Mouse (Mus musculus): ENCODE measurements around the gene St3gal3.
A peak's percentile ranks its signal among the peaks of the same experiment; 100 is the strongest.

St3gal3 gene

DNA sequence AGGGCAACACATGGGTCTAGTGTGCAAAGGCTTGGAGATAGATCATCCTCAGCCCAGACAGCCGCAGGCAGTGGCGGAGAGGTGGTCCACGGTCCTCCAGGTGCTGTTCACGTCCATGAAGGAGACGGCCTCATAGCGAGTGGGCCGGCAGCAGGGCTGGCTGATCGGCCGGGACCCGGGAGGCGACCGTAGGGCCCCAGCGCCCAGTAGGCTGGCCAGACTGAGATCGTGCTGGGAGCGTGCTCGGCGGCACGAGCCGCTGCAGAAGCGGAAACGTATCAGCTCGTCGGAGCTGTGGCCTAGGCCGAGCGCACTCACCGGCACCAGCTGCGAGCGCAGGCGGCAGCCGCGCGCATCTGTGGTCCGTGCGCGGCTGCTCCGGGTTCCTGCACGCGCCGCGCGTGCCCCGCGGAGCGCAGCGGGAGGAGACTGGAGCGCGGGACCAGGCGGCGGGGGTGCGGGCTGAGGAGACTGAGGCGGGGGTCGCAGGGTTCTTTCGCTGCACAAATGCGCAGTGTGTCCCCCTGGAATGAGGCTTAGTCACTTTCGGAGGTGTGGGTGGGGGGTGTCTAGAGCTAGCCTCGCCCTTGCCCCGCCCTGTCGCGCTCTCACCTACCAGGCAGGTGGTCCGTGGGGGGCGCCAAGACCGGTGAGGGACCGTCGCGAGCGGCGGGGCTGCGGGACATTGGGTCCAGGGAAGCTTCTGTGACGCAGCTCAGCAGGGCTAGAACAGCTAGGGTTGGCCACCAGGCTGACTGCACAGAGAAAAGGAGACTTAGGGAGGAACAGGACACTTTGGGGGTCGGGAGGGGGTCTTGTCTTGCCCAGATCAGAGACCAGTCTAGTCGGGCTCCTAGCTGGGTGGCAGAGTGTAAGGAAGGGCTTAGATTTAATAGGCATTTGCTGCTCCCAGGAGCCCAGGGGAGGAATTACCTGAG, 207.9 kb downstream of the St3gal3 start:
- no peak for DNase-seq (ENCODE audit: low spot score)

DNA sequence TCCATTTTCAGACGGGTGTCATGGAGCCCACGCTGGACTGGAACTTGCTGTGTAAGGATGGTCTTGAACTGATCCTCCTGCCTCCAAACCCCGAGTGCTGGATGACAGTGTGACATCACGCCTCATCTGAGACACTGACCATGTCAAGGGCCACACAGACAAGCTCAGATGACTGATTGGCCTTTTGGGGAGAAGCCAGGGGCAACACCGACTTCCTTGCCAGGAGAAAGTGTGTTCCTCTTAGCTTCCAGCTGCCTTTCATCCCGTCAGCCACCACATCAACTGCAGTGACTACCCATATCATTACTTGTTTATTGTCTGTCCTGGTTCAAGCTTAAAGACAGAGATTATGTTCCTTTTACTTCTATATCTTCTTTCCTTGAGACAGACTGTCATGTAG, 209.8 kb downstream of the St3gal3 start:
- no peak for DNase-seq (ENCODE audit: low spot score)

DNA sequence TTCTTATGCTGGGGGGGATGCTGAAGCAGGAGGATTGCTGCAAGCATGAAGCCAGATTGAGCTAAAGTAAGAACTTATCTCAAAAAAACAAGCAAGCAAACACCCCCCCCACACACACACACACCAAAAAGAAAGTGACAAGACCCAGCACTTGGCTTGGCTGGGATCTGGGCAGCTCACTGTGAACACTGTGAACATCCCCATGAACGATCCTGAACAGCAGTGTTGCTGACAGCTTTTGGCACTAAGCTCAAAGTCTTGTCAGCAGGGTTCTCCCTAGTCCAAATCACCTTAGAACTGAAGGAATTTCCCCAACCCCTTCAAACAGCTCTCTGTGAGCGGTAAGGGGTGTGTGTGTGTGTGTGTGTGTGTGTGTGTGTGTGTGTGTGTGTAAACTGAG, 211.3 kb downstream of the St3gal3 start:
- no peak for DNase-seq (ENCODE audit: low spot score)

DNA sequence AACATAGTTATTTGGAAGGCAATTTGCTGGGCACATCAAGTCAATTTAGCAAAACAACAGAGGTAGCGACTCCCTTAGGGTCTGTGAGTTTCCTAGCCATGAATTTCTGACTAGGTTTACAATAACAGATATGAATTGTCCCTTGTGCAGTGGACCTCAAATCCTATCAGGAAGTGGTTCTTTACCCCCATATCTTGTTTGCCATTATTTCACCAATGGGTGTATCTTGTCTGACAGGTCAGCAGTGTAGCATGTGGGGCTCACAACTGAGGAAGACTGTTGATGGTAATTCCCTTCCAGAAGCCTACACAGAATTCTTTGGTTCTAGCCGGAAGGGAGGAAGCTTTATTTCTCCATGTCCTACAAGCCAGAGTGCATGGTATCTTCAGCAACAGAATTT, 213.4 kb downstream of the St3gal3 start:
- no peak for DNase-seq (ENCODE audit: low spot score)

DNA sequence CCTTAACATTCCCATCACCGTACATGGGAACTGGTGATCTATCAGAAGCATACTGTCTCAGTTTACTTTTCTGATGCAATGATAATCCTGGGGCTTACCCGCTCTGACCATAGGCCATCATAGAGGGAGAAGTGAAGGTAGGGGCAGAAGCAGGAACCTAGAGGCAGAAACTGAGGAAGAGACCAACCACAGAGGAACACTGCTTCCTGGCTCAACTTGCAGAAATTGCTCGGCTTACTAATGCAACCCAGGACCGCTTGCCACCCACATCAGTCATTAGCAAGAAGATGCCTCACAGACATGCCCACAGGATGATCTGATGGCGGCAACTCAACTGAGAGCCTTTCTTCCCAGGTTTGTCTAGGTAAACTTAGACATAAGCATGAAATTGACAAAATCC, 216.0 kb downstream of the St3gal3 start:
- DNase-seq (ENCODE audit: low spot score): no peak

DNA sequence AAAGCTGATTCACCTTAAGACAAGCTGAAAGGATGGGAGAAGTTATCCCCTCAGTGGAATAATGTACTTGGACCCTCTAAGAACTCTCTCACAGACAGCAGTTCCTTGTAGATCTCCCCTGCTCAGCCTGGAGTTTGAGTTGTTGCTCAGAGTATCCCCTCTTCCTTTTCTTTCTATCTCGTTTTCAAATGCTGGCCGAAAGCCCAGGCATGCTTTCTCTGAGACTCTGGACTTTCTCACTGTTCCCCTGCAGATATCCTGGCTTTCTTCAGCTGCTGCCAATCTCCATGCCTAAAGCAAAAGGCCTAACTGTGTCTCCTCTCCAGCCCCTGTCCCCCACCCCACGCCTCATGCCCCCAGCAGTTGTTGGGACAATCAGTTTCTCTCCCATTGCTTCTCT, 216.5 kb downstream of the St3gal3 start:
- DNase-seq (ENCODE audit: low spot score): no peak

GRCm38 (mm10) chr4:117917847-117918246, 216.9 kb downstream of the St3gal3 start:
- no peak for DNase-seq (ENCODE audit: low spot score)

DNA sequence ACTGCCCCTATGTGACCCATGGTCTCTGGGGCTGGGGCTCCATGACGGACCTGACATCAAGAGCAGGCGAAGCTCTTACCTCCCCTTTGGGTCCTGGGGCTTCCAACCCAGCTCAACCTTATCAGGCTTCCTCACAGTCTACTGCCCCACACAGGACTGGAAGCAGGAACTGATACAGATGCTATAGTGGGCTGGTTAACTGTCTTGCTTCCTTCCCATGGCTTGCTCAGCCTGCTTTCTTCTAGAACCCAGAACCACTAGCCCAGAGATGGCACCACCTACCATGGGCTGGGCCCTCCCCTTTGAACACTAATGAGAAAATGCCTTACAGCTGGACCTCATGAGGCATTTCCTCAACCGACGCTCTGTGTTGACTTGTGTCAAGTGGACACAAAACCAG, 217.3 kb downstream of the St3gal3 start:
- DNase-seq (ENCODE audit: low spot score): no peak

- no peak for DNase-seq (ENCODE audit: low spot score)
Observed at GRCm38 (mm10) chr4:117916386-117916785, 218.3 kb downstream of the St3gal3 start.

GRCm38 (mm10) chr4:117915489-117916105, 219.1 kb downstream of the St3gal3 start:
- no peak for DNase-seq (ENCODE audit: low spot score)

GRCm38 (mm10) chr4:117914591-117915442, 219.9 kb downstream of the St3gal3 start, which contains the start of gene Ipo13:
Ipo13 (minus strand) TSS chr4:117914999.
- peak; percentile 79 for DNase-seq (ENCODE audit: low spot score)

GRCm38 (mm10) chr4:117914031-117914430, 220.7 kb downstream of the St3gal3 start:
- DNase-seq (ENCODE audit: low spot score): no peak

- no peak for DNase-seq (ENCODE audit: low spot score)
Observed at GRCm38 (mm10) chr4:117913421-117913820, 221.3 kb downstream of the St3gal3 start.

DNA sequence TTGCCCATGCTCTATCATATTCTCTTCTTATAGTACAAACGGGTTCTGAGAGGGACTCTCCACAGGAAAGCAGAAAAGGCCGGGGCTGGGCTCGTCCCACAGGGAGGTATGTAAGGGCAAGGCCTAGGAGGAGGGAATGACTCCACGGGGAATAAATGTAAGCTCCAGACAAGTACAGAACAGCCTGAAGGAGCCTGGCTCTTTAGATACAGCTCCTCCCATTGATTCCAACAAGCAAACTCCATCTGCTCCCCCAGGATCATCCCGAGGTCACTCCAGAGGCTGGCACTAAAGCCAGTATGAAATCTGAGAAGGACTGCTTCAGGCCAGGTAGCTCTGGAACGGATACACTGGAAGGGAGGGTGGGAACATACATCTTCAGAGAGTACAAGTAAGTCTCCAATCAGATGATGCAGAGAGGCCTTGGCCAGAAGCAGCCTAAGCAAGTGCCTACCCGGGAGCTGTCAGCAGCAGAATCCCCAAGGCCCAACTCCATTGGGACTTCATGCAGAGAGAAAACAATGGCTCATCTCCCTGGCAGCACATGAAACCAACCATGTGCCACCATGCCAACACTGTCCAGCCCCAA, 221.9 kb downstream of the St3gal3 start:
- DNase-seq (ENCODE audit: low spot score): no peak

- DNase-seq (ENCODE audit: low spot score): no peak
Observed at GRCm38 (mm10) chr4:117912131-117912561, 222.6 kb downstream of the St3gal3 start.

DNA sequence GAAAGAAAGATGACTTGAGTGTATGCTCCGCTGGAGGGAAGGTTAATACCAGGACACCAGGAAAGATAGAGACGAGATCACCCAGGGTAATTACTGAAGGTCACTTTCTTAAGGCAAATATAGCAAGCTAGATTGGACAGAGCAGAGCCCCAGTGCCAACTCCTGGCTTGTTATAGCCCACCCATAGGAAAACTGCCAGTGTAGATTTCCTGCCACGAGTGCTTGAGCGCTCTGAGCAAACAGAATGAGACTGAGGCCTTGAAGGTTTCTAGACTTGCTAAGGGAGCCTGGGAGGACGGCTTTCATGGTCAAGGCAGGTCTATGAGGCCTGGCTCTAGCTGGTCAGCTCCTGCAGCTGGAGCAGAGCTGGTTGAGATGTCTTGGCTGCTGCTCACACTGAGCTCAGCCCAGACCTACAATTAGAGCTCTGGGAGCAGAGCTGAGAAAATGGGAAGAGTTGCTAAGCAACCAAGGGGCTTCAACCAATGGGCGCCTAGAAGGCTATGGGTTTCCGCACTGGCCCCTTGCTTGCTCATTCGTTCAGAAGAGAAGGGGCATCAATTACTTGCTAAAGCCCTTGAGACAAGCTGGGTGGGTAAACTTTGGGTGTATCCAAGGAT, 225.8 kb downstream of the St3gal3 start:
- DNase-seq (ENCODE audit: low spot score): no peak

GRCm38 (mm10) chr4:117906196-117906595, 228.5 kb downstream of the St3gal3 start:
- no peak for DNase-seq (ENCODE audit: low spot score)

GRCm38 (mm10) chr4:117904761-117905160, 230.0 kb downstream of the St3gal3 start:
- no peak for DNase-seq (ENCODE audit: low spot score)

- no peak for DNase-seq (ENCODE audit: low spot score)
Observed at GRCm38 (mm10) chr4:117904094-117904493, 230.6 kb downstream of the St3gal3 start.

- no peak for DNase-seq (ENCODE audit: low spot score)
Observed at GRCm38 (mm10) chr4:117898111-117898510, 236.6 kb downstream of the St3gal3 start.

GRCm38 (mm10) chr4:117896031-117896430, 238.7 kb downstream of the St3gal3 start:
- no peak for DNase-seq (ENCODE audit: low spot score)
